In genomic region chr4:152177174-152177536, GRCm38 (mm10) we compare ENCODE assay signal across 9 mouse cellular contexts. TPM values are rescaled to one million over a fixed set of nuclear protein-coding genes. Genes with fewer than 3 reads are reported as not detected.
DNase-seq lines count a peak whose midpoint lies in the region; ATAC-seq and TF ChIP-seq lines count a peak whose summit lies in the region.
"Had no signal": no experiment of that assay in that cellular context is flagged by ENCODE, and none has a peak within 500 bp of the region (broad histone marks: within the 10 kb centered on the region; RNA-seq: fewer than 3 reads in every experiment).

No protein-coding gene starts in this region.

- peak overlapping the region; percentile 82 for H3K27ac ChIP-seq in cerebellum, adult 2 months (ENCODE audit: insufficient read depth, low read length)
- no peak overlapping the region for H3K27ac ChIP-seq in limb, embryonic 13.5 days
- H3K27ac ChIP-seq in stomach, embryonic 14.5 days (ENCODE audit: low read length): no peak overlapping the region

- DNase-seq in cerebellum, adult 2 months: no peak
- no peak for DNase-seq in cerebellum, postnatal 10 days
- no peak for DNase-seq in cerebellum, postnatal 25 days
- DNase-seq in thymus, postnatal 0 days (ENCODE audit: low spot score): no peak

- H3K27me3 ChIP-seq in cerebellum, adult 2 months (ENCODE audit: control insufficient read depth, insufficient read depth, low read length): no peaks in the 10 kb centered on the region
- H3K27me3 ChIP-seq in megakaryocyte, embryonic 14.5 days (replicated peaks): peaks cover 10% of the 10 kb centered on the region
- peaks cover 42% of the 10 kb centered on the region for H3K27me3 ChIP-seq in limb, embryonic 13.5 days
- H3K27me3 ChIP-seq in stomach, embryonic 14.5 days (ENCODE audit: control insufficient read depth, insufficient read depth, low read length): 0 out of 2 replicates have a peak, but pooled peaks cover 5% of the 10 kb centered on the region

- H3K9ac ChIP-seq in limb, embryonic 13.5 days: peak overlapping the region; percentile 87
- peak overlapping the region; percentile 72 for H3K9ac ChIP-seq in stomach, embryonic 14.5 days (replicated peaks; ENCODE audit: low read depth, low read length)

- H3K4me3 ChIP-seq in cerebellum, adult 2 months (replicated peaks; ENCODE audit: insufficient read depth, low read depth, low read length): peak overlapping the region; percentile 50
- H3K4me3 ChIP-seq in megakaryocyte, embryonic 14.5 days (replicated peaks): peak overlapping the region; percentile 96
- peak overlapping the region; percentile 65 for H3K4me3 ChIP-seq in limb, embryonic 13.5 days
- peak overlapping the region; percentile 56 for H3K4me3 ChIP-seq in stomach, embryonic 14.5 days (ENCODE audit: low read depth, low read length)

- H3K36me3 ChIP-seq in megakaryocyte, embryonic 14.5 days (replicated peaks; ENCODE audit: low read length): peaks cover 8% of the 10 kb centered on the region
- H3K36me3 ChIP-seq in limb, embryonic 13.5 days: no peaks in the 10 kb centered on the region
- H3K36me3 ChIP-seq in stomach, embryonic 14.5 days (ENCODE audit: control insufficient read depth, insufficient read depth, low read length): no peaks in the 10 kb centered on the region

- peaks cover 18% of the 10 kb centered on the region for H3K4me1 ChIP-seq in cerebellum, adult 2 months (ENCODE audit: control insufficient read depth, insufficient read depth, low read length)
- peaks cover 47% of the 10 kb centered on the region for H3K4me1 ChIP-seq in megakaryocyte, embryonic 14.5 days
- H3K4me1 ChIP-seq in limb, embryonic 13.5 days: peaks cover 19% of the 10 kb centered on the region
- peaks cover 6% of the 10 kb centered on the region; the same call in 1 of the 2 replicates for H3K4me1 ChIP-seq in stomach, embryonic 14.5 days (ENCODE audit: control insufficient read depth, insufficient read depth, low read length)

- H3K9me3 ChIP-seq in megakaryocyte, embryonic 14.5 days: peaks cover 17% of the 10 kb centered on the region
- H3K9me3 ChIP-seq in limb, embryonic 13.5 days: no peaks in the 10 kb centered on the region
- H3K9me3 ChIP-seq in stomach, embryonic 14.5 days (ENCODE audit: control insufficient read depth, low read depth, low read length): no peaks in the 10 kb centered on the region

- H3K4me2 ChIP-seq in limb, embryonic 13.5 days (replicated peaks): peak overlapping the region; percentile 97
- peak overlapping the region; percentile 96 for H3K4me2 ChIP-seq in stomach, embryonic 14.5 days (replicated peaks; ENCODE audit: low read depth, low read length)

- WGBS in cerebellum, adult 2 months: 61% methylated on average over 6 of the region's 6 CpGs
- WGBS in limb, embryonic 13.5 days: 70% methylated on average over 6 of the region's 6 CpGs
- 66% methylated on average over 6 of the region's 6 CpGs for WGBS in stomach, embryonic 14.5 days

- TF ChIP-seq POLR2A in cerebellum, adult 2 months (IDR thresholded peaks at IDR 0.05; ENCODE audit: borderline replicate concordance, insufficient read depth, low read length): no peak

- no peak for TF ChIP-seq CTCF in cerebellum, adult 2 months (IDR thresholded peaks at IDR 0.05; ENCODE audit: borderline replicate concordance, insufficient read depth, low read depth, low read length)

- ATAC-seq in megakaryocyte, adult 5-6 weeks (ENCODE audit: poor library complexity, severe bottlenecking): no peak
- no peak for ATAC-seq in limb, embryonic 13.5 days (ENCODE audit: low FRiP score, low read depth)
- ATAC-seq in stomach, embryonic 14.5 days (ENCODE audit: insufficient number of reproducible peaks, insufficient read depth, low FRiP score, low read depth): no peak

RNA-seq across cellular contexts. Expression of gene Acot7, which starts 0.8 kb away (rescaled TPM):
- 508 and 523 TPM in 2 replicates for polyA plus RNA-seq in cerebellum, adult 2 months (2012; rRNA removed)
- polyA plus RNA-seq in megakaryocyte, embryonic 14.5 days (2012; ENCODE audit: insufficient read depth, low replicate concordance): 103 and 107 TPM in 2 replicates
- total RNA-seq in megakaryocyte, adult 5-6 weeks (2015): 43.3 and 44.5 TPM in 2 replicates
- 40.1 and 43.3 TPM in 2 replicates for total RNA-seq in megakaryocyte, adult 5-6 weeks (2017)
- polyA plus RNA-seq in limb, embryonic 13.5 days (2015; fragmentation: Nextera tagmentation; extraction: Ambion mirVana): 49.0 and 53.2 TPM in 2 replicates
- polyA plus RNA-seq in stomach, embryonic 14.5 days (2014; fragmentation: Nextera tagmentation; extraction: Ambion mirVana): 71.4 and 72.4 TPM in 2 replicates
- 65.1 and 98.8 TPM in 2 replicates for polyA plus RNA-seq in thymus, postnatal 0 days (2015; fragmentation: Nextera tagmentation; extraction: Ambion mirVana)

RNA-seq across cellular contexts. Expression of gene Hes2, which starts 18.5 kb away (rescaled TPM):
- not detected in 2 replicates for polyA plus RNA-seq in cerebellum, adult 2 months (2012; rRNA removed)
- not detected in 2 replicates for polyA plus RNA-seq in megakaryocyte, embryonic 14.5 days (2012; ENCODE audit: insufficient read depth, low replicate concordance)
- not detected in 2 replicates for total RNA-seq in megakaryocyte, adult 5-6 weeks (2015)
- total RNA-seq in megakaryocyte, adult 5-6 weeks (2017): not detected in 2 replicates
- polyA plus RNA-seq in limb, embryonic 13.5 days (2015; fragmentation: Nextera tagmentation; extraction: Ambion mirVana): not detected in 2 replicates
- polyA plus RNA-seq in stomach, embryonic 14.5 days (2014; fragmentation: Nextera tagmentation; extraction: Ambion mirVana): 0.29 and 0.55 TPM in 2 replicates
- 0.21 TPM in 1 of 2 replicates, not detected in the other for polyA plus RNA-seq in thymus, postnatal 0 days (2015; fragmentation: Nextera tagmentation; extraction: Ambion mirVana)
- total RNA-seq: layer of hippocampus, postnatal 36 days had no signal

RNA-seq across cellular contexts. Expression of gene Espn, which starts 25.0 kb away (rescaled TPM):
- 7.1 and 8.3 TPM in 2 replicates for polyA plus RNA-seq in cerebellum, adult 2 months (2012; rRNA removed)
- 9.3 and 14.4 TPM in 2 replicates for polyA plus RNA-seq in megakaryocyte, embryonic 14.5 days (2012; ENCODE audit: insufficient read depth, low replicate concordance)
- total RNA-seq in megakaryocyte, adult 5-6 weeks (2015): 1.2 and 1.4 TPM in 2 replicates
- total RNA-seq in megakaryocyte, adult 5-6 weeks (2017): 0.22 and 0.24 TPM in 2 replicates
- 0.88 and 1.5 TPM in 2 replicates for polyA plus RNA-seq in limb, embryonic 13.5 days (2015; fragmentation: Nextera tagmentation; extraction: Ambion mirVana)
- polyA plus RNA-seq in stomach, embryonic 14.5 days (2014; fragmentation: Nextera tagmentation; extraction: Ambion mirVana): 10.5 and 10.9 TPM in 2 replicates
- 3.2 and 3.6 TPM in 2 replicates for polyA plus RNA-seq in thymus, postnatal 0 days (2015; fragmentation: Nextera tagmentation; extraction: Ambion mirVana)
